Mouse (Mus musculus) liver, adult 2 months (tissue): Measurements from ENCODE around the gene A930017K11Rik.

Experiments used
- CTCF ChIP-seq: fragments of 200-500 bp; IDR thresholded peaks from 2 replicates; pipeline ENCODE4 v1.5.1; 2011; ENCODE audit warnings: low read depth, low read length, control low read depth
- POLR2A ChIP-seq: fragments of 200-500 bp; IDR thresholded peaks from 2 replicates; pipeline ENCODE4 v1.6.1; 2011; ENCODE audit warnings: low read length, control low read depth; ENCODE audit not compliant: insufficient read depth; ENCODE audit errors: extremely low read depth

GRCm38 (mm10) chr17:25985306-25986294, 33.2 kb upstream of the A930017K11Rik start, which contains the start of gene Capn15:
- 0 out of 2 replicates have a peak, but pooled peaks have one; percentile 55 for TF ChIP-seq POLR2A
- TF ChIP-seq CTCF = no peak
